In the genomic region with DNA sequence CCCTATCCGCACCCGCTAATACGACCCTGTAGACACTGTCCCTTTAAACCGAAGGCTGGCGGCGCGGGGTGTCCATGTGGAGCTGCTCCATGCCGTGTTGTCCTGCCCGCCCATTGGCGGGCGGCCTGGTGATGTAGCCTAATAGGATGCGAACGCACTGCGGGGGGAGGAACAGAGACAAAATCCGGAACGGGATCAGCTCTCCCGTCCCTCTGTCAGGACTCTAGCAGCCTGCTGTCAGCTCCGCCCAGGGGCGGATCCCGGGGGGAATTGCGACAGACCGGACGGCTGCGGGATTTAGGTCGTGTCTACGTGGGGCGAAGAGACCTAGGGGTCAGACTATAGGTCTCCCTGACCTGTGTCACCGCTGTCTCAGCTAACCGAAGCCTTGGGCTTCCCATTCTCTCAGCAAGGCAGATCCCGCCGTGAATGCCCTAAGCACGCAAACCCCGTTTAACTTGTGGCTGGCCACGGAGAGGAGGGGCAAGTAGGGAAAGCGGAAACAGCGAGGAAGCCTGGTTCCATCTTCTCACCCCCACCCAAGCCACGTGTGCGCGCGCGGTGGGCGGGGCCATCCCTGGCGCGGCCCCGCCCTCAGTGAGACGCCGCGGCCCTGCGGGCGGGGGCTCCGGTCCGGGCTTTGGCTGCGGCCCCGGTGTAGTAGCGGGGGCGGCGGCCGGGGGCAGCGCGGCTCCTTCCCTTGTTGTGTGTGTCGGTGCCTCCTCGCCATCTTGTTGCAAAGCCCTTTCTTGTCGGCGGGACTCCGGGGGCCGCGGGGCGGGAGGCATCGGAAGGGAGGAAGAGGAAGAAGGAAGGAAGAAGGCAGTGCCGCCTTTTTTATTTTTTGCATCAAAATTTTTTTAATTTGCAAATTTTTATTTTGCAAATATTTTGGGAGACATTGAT, we compare ENCODE assay signal across 8 mouse cellular contexts. TPM values are rescaled to one million over a fixed set of nuclear protein-coding genes. Genes with fewer than 3 reads are reported as not detected.
DNase-seq lines count a peak whose midpoint lies in the region; ATAC-seq and TF ChIP-seq lines count a peak whose summit lies in the region.

Gene Mnt (plus strand): TSS at position 665 of the 906 bp plus-strand sequence.

- under 1% methylated on average over 70 of the region's 70 CpGs for WGBS in hindbrain, embryonic 10.5 days
- WGBS in lung, postnatal 0 days: 4% methylated on average over 43 of the region's 70 CpGs

- H3K4me3 ChIP-seq in hindbrain, embryonic 10.5 days: peak within 1 kb of the TSS; percentile 94
- H3K4me3 ChIP-seq in lung, postnatal 0 days (ENCODE audit: low read depth, low read length): peak within 1 kb of the TSS; percentile 81

- no peaks in the 10 kb centered on the region for H3K36me3 ChIP-seq in hindbrain, embryonic 10.5 days
- no peaks in the 10 kb centered on the region for H3K36me3 ChIP-seq in lung, postnatal 0 days (ENCODE audit: insufficient read depth, low read length)

- TF ChIP-seq CTCF in lung, postnatal 0 days (IDR thresholded peaks at IDR 0.05): peak; percentile 34

- peaks cover 8% of the 10 kb centered on the region; the same call in 1 of the 2 replicates for H3K27me3 ChIP-seq in hindbrain, embryonic 10.5 days (ENCODE audit: insufficient read depth, poor library complexity, severe bottlenecking)
- H3K27me3 ChIP-seq in lung, postnatal 0 days (replicated peaks; ENCODE audit: insufficient read depth, low read length): no peaks in the 10 kb centered on the region

- H3K27ac ChIP-seq in hindbrain, embryonic 10.5 days: peak within 1 kb of the TSS; percentile 93
- H3K27ac ChIP-seq in lung, postnatal 0 days (ENCODE audit: low read length): peak within 1 kb of the TSS; percentile 98

- peak; percentile 68 for ATAC-seq in frontal cortex, adult (ENCODE audit: low TSS enrichment)
- peak; percentile 77 for ATAC-seq in lung, postnatal 0 days

- H3K9me3 ChIP-seq in hindbrain, embryonic 10.5 days: no peaks in the 10 kb centered on the region
- no peaks in the 10 kb centered on the region for H3K9me3 ChIP-seq in lung, postnatal 0 days (ENCODE audit: low read length)

- peak; percentile 65 for TF ChIP-seq EP300 in lung, postnatal 0 days (IDR thresholded peaks at IDR 0.05)

- peaks cover 51% of the 10 kb centered on the region for H3K4me1 ChIP-seq in hindbrain, embryonic 10.5 days (replicated peaks)
- peaks cover 25% of the 10 kb centered on the region; the same call in 1 of the 2 replicates for H3K4me1 ChIP-seq in lung, postnatal 0 days (ENCODE audit: insufficient read depth, low read depth, low read length)

- peak; percentile 98 for DNase-seq in MN1 (ENCODE audit: low spot score)
- peak; percentile 100 for DNase-seq in cerebellum, adult 9-10 months
- DNase-seq in hindbrain, embryonic 10.5 days (ENCODE audit: low spot score): peak; percentile 99
- DNase-seq in layer of hippocampus, adult 9-11 months: peak; percentile 100
- DNase-seq in lung, postnatal 0 days (ENCODE audit: low spot score): peak; percentile 100
- DNase-seq in ovary, postnatal 14 days (ENCODE audit: low spot score): peak; percentile 90
- peak; percentile 93 for DNase-seq in thymus, postnatal 14 days

- peak within 1 kb of the TSS; percentile 84 for H3K4me2 ChIP-seq in lung, postnatal 0 days (replicated peaks; ENCODE audit: low read depth, low read length)

- peak within 1 kb of the TSS; percentile 96 for H3K9ac ChIP-seq in lung, postnatal 0 days (replicated peaks; ENCODE audit: low read depth)

RNA-seq across cellular contexts. Expression of gene Mnt, which starts in this region (rescaled TPM):
- polyA plus RNA-seq in hindbrain, embryonic 10.5 days (2016; fragmentation: Nextera tagmentation; extraction: Ambion mirVana): 5.4 and 7.4 TPM in 2 replicates
- 4.7 and 4.9 TPM in 2 replicates for polyA plus RNA-seq in lung, postnatal 0 days (2015; fragmentation: Nextera tagmentation; extraction: Ambion mirVana)

Comparison
In these comparisons a context has a peak if more than half of its experiments do, and no peak if none do; other contexts are left out.
1. Peak in every context shown above with its lines: DNase-seq, ATAC-seq, H3K4me3 ChIP-seq and H3K27ac ChIP-seq.